9 mouse cellular contexts compared by ENCODE assay signal in genomic region chr1:194613923-194614830, GRCm38 (mm10). TPM values are rescaled to one million over a fixed set of nuclear protein-coding genes. Genes with fewer than 3 reads are reported as not detected.
A peak's percentile ranks its signal among the peaks of the same experiment; 100 is the strongest.
DNase-seq lines count a peak whose midpoint lies in the region; ATAC-seq and TF ChIP-seq lines count a peak whose summit lies in the region.
"Had no signal": no experiment of that assay in that cellular context is flagged by ENCODE, and none has a peak within 500 bp of the region (broad histone marks: within the 10 kb centered on the region; RNA-seq: fewer than 3 reads in every experiment).

No protein-coding gene starts in this region.

- H3K4me2 ChIP-seq in liver, postnatal 0 days (ENCODE audit: low read depth, low read length), result no peak overlapping the region
- H3K4me2 ChIP-seq: midbrain, embryonic 12.5 days had no signal

- H3K27ac ChIP-seq in kidney, adult 2 months (ENCODE audit: insufficient read depth, low read depth, low read length), result no peak overlapping the region
- no peak overlapping the region for H3K27ac ChIP-seq in liver, postnatal 0 days (ENCODE audit: low read depth)
- H3K27ac ChIP-seq in embryonic facial prominence, embryonic 10.5 days (replicated peaks), result no peak overlapping the region
- H3K27ac ChIP-seq: midbrain, embryonic 12.5 days had no signal

- no peak overlapping the region for H3K4me3 ChIP-seq in kidney, adult 2 months (ENCODE audit: insufficient read depth, low read depth, low read length)
- H3K4me3 ChIP-seq in liver, postnatal 0 days (ENCODE audit: low read depth, low read length), result no peak overlapping the region
- no peak overlapping the region for H3K4me3 ChIP-seq in embryonic facial prominence, embryonic 10.5 days
- H3K4me3 ChIP-seq: midbrain, embryonic 12.5 days had no signal

- TF ChIP-seq CTCF in kidney, adult 2 months (conservative IDR thresholded peaks at IDR 0.05; ENCODE audit: insufficient read depth, insufficient read length, low read depth, low read length), result no peak
- no peak for TF ChIP-seq CTCF in liver, postnatal 0 days (IDR thresholded peaks at IDR 0.05; ENCODE audit: low read depth)

- no peaks in the 10 kb centered on the region for H3K9me3 ChIP-seq in liver, postnatal 0 days (ENCODE audit: low read length)
- H3K9me3 ChIP-seq in embryonic facial prominence, embryonic 10.5 days, result no peaks in the 10 kb centered on the region
- H3K9me3 ChIP-seq: midbrain, embryonic 12.5 days had no signal

- TF ChIP-seq POLR2A in kidney, adult 2 months (IDR thresholded peaks at IDR 0.05; ENCODE audit: low read depth, low read length), result no peak

- WGBS in kidney, adult 2 months, result 68% methylated on average over 5 of the region's 5 CpGs
- WGBS in liver, postnatal 0 days (ENCODE audit: insufficient replicate concordance), result 77% methylated on average over 5 of the region's 5 CpGs
- WGBS in embryonic facial prominence, embryonic 10.5 days, result 89% methylated on average over 5 of the region's 5 CpGs

- H3K4me1 ChIP-seq in kidney, adult 2 months (ENCODE audit: control insufficient read depth, insufficient read depth, low read length), result no peaks in the 10 kb centered on the region
- peaks cover 14% of the 10 kb centered on the region for H3K4me1 ChIP-seq in liver, postnatal 0 days (ENCODE audit: insufficient read depth)
- H3K4me1 ChIP-seq in embryonic facial prominence, embryonic 10.5 days, result peaks cover 29% of the 10 kb centered on the region

- no peaks in the 10 kb centered on the region for H3K36me3 ChIP-seq in kidney, adult 2 months (ENCODE audit: control insufficient read depth, insufficient read depth, low read length)
- no peaks in the 10 kb centered on the region for H3K36me3 ChIP-seq in liver, postnatal 0 days (replicated peaks; ENCODE audit: insufficient read depth, low read length)
- no peaks in the 10 kb centered on the region for H3K36me3 ChIP-seq in embryonic facial prominence, embryonic 10.5 days (replicated peaks)
- H3K36me3 ChIP-seq: midbrain, embryonic 12.5 days had no signal

- TF ChIP-seq EP300 in liver, postnatal 0 days (IDR thresholded peaks at IDR 0.05; ENCODE audit: low read depth), result no peak

- no peaks in the 10 kb centered on the region for H3K27me3 ChIP-seq in kidney, adult 2 months (replicated peaks; ENCODE audit: control insufficient read depth, insufficient read depth, low read length)
- no peaks in the 10 kb centered on the region for H3K27me3 ChIP-seq in liver, postnatal 0 days (ENCODE audit: insufficient read depth, low read length)
- H3K27me3 ChIP-seq in embryonic facial prominence, embryonic 10.5 days (replicated peaks; ENCODE audit: low read depth, poor library complexity, severe bottlenecking), result no peaks in the 10 kb centered on the region
- H3K27me3 ChIP-seq: midbrain, embryonic 12.5 days had no signal

- peak; percentile 78 to 86 for DNase-seq in cerebellum, postnatal 10 days
- DNase-seq in cerebellum, adult 9-11 months, result no peak
- peak; percentile 46 to 54 for DNase-seq in layer of hippocampus, postnatal 14 days (ENCODE audit: low spot score in 2 of 2)
- no peak for DNase-seq in layer of hippocampus, postnatal 36 days
- DNase-seq in kidney, adult 2 months, result peak; percentile 57
- no peak for DNase-seq in liver, postnatal 0 days
- DNase-seq in embryonic facial prominence, embryonic 10.5 days (ENCODE audit: low spot score), result no peak
- DNase-seq in cerebellum, adult 9-10 months, result no peak

- H3K9ac ChIP-seq in liver, postnatal 0 days (replicated peaks), result no peak overlapping the region
- H3K9ac ChIP-seq: midbrain, embryonic 12.5 days had no signal

- peak; percentile 16; the same call in 1 of the 2 replicates for ATAC-seq in liver, postnatal 0 days

RNA-seq across cellular contexts. Expression of gene Plxna2, which starts 3.8 kb away (rescaled TPM):
- 10 to 100 TPM; 80.9 to 82.4 TPM for total RNA-seq in layer of hippocampus, postnatal 14 days (2021)
- 10 to 100 TPM; 65.0 to 73.0 TPM for total RNA-seq in layer of hippocampus, postnatal 36 days (2021)
- polyA plus RNA-seq in kidney, adult 2 months (2012; rRNA removed), result 5.1 and 5.9 TPM in 2 replicates
- 1.5 and 2.3 TPM in 2 replicates for polyA plus RNA-seq in liver, postnatal 0 days (2015; fragmentation: Nextera tagmentation; extraction: Ambion mirVana)
- polyA plus RNA-seq in embryonic facial prominence, embryonic 10.5 days (2016; fragmentation: Nextera tagmentation; extraction: Ambion mirVana), result 12.9 and 15.3 TPM in 2 replicates

Comparison
In these comparisons a context has a peak if more than half of its experiments do, and no peak if none do; other contexts are left out.
1. DNase-seq: peak in cerebellum, postnatal 10 days (2 of 2), layer of hippocampus, postnatal 14 days (2 of 2) and kidney, adult 2 months (single experiment); none in cerebellum, adult 9-11 months (single experiment), layer of hippocampus, postnatal 36 days (0 of 2), liver, postnatal 0 days (single experiment), embryonic facial prominence, embryonic 10.5 days (single experiment) and cerebellum, adult 9-10 months (single experiment).